Mouse (Mus musculus) CH12.LX (cell line): ENCODE data around the gene Cit.

Source experiments
- BHLHE40 ChIP-seq: IDR thresholded peaks from 2 replicates; pipeline ENCODE4 v1.6.1; 2011; ENCODE audit warnings: mild to moderate bottlenecking, low read depth, low read length, improper control_type of control experiment
- CHD2 ChIP-seq: IDR thresholded peaks from 2 replicates; pipeline ENCODE4 v1.6.1; 2011; ENCODE audit warnings: low read length, improper control_type of control experiment
- CTCF ChIP-seq, 2 experiments: IDR thresholded peaks in 1 of 2; conservative IDR thresholded peaks in 1 of 2; 2 replicates each; pipeline ENCODE4 v1.5.1; 2011 to 2012; ENCODE audit warnings: low read depth in 2 of 2, low read length in 2 of 2, improper control_type of control experiment in 1 of 2, inconsistent platforms in 1 of 2, mild to moderate bottlenecking in 1 of 2, moderate library complexity in 1 of 2
- POLR2A ChIP-seq: IDR thresholded peaks from 2 replicates; pipeline ENCODE4 v1.6.1; 2011; ENCODE audit warnings: low read depth, mild to moderate bottlenecking, improper control_type of control experiment, low read length
- POLR2AphosphoS2 ChIP-seq: IDR thresholded peaks from 2 replicates; pipeline ENCODE4 v1.6.1; 2011; ENCODE audit warnings: low read depth, low read length, improper control_type of control experiment
- ZC3H11A ChIP-seq: IDR thresholded peaks from 2 replicates; pipeline ENCODE4 v1.6.1; 2012; ENCODE audit warnings: low read depth, mild to moderate bottlenecking, inconsistent platforms, low read length, improper control_type of control experiment

DNA sequence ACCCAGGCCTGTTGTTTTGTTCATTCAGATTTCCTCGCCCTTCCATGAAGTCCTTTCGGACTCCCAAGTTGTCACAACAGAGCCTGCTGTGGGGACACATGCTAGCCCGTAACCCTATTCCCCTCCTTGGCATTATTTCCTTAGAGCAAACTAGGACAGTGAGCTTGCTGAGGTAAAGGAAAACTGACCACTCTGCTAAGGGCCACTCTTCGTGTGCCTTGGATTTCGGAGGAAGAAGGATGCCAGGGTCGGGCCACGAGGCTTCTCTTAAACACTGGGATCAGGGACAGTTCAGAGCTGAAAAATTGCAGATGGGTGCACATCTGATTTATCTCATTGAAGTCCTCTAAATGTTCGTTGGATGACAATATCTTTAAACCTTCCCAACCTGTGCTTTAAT lies 200.5 kb downstream of the Cit start:
- TF ChIP-seq POLR2AphosphoS2 (no peak), POLR2A (no peak), BHLHE40 (no peak), CTCF (conservative IDR thresholded peaks at IDR 0.05 in 1 of 2, IDR thresholded peaks at IDR 0.05 in 1 of 2; ENCODE audit: low read depth in 2 of 2, low read length in 2 of 2) (no peak), CHD2 (no peak), ZC3H11A (no peak)
